Mouse (Mus musculus) forebrain, embryonic 16.5 days (tissue): ENCODE results near the gene Insrr. TPM values are rescaled to one million over a fixed set of nuclear protein-coding genes. Genes with fewer than 3 reads are reported as not detected.

Experiments used
- ATAC-seq: fragments of 200-750 bp; cut with Nextera tagmentation; 2 replicates; pipeline ENCODE4 v1.8.0; 2017; ENCODE audit warnings: mild to moderate bottlenecking, moderate library complexity
- H3K27ac ChIP-seq: fragments of 300-500 bp; sonication (generic); 2 replicates; pipeline ENCODE4 v1.5.1; 2014; ENCODE audit warnings: low read length, control low read depth
- H3K27me3 ChIP-seq: fragments of 300-500 bp; sonication (generic); replicated peaks from 2 replicates; pipeline ENCODE4 v1.6.1; 2014; ENCODE audit warnings: low read length; ENCODE audit not compliant: control insufficient read depth, insufficient read depth
- H3K36me3 ChIP-seq: fragments of 300-500 bp; sonication (generic); 2 replicates; pipeline ENCODE4 v1.6.1; 2014; ENCODE audit not compliant: control insufficient read depth, insufficient read depth
- H3K4me1 ChIP-seq: fragments of 300-500 bp; sonication (generic); replicated peaks from 2 replicates; pipeline ENCODE4 v1.6.1; 2014; ENCODE audit warnings: low read length; ENCODE audit not compliant: control insufficient read depth, insufficient read depth
- H3K4me2 ChIP-seq: fragments of 300-500 bp; sonication (generic); 2 replicates; pipeline ENCODE4 v1.6.1; 2014; ENCODE audit warnings: mild to moderate bottlenecking, low read length, control low read depth
- H3K4me3 ChIP-seq: fragments of 300-500 bp; sonication (generic); replicated peaks from 2 replicates; pipeline ENCODE4 v1.5.1; 2014; ENCODE audit warnings: mild to moderate bottlenecking, low read length, control low read depth
- H3K9ac ChIP-seq: fragments of 300-500 bp; sonication (generic); replicated peaks from 2 replicates; pipeline ENCODE4 v1.6.1; 2014; ENCODE audit warnings: low read depth, low read length, control low read depth
- H3K9me3 ChIP-seq: fragments of 300-500 bp; sonication (generic); 2 replicates; pipeline ENCODE4 v1.6.1; 2016; ENCODE audit warnings: low read length; ENCODE audit not compliant: control insufficient read depth
- WGBS: fragments of 180-500 bp; shearing (Covaris S2); extraction: QIAGEN DNeasy Blood & Tissue Kit; methylation state at CpG from one replicate; pipeline ENCODE4 v1.1.7; 2014; 5-methylcytosine and 5-hydroxymethylcytosine counted together
- polyA plus RNA-seq: library from polyadenylated mRNA; unstranded; fragments of >200 nt; fragmentation: Nextera tagmentation; extraction: Ambion mirVana; gene quantifications from 2 replicates; pipeline ENCODE4 v1.2.1, GENCODE M21; 2015

Gene Insrr
- polyA plus RNA-seq, result 0.52 and 0.57 TPM in 2 replicates

- no peak for ATAC-seq
- 0 out of 2 replicates have a peak within 1 kb of the TSS, but pooled peaks have one; percentile 30 for H3K9ac ChIP-seq
- no peak within 1 kb of the TSS for H3K27ac ChIP-seq
- H3K4me3 ChIP-seq, result peak within 1 kb of the TSS; percentile 33
- H3K36me3 ChIP-seq, result no peaks in the 10 kb centered on the region
- H3K4me1 ChIP-seq, result peaks cover 13% of the 10 kb centered on the region
- peaks cover 63% of the 10 kb centered on the region for H3K27me3 ChIP-seq
- H3K4me2 ChIP-seq, result peak within 1 kb of the TSS; percentile 51
- no peaks in the 10 kb centered on the region for H3K9me3 ChIP-seq
- 0% methylated on average over 29 of the region's 29 CpGs for WGBS
Measured at GRCm38 (mm10) chr3:87796736-87797334, at the start of gene Insrr. Gene Insrr (plus strand): TSS chr3:87796951.

GRCm38 (mm10) chr3:87748431-87748830 is 48.3 kb upstream of the Insrr start, which contains the start of gene Lrrc71:
Gene Lrrc71 (minus strand): TSS chr3:87748625.
- Histone ChIP-seq H3K4me1 (peaks cover 6% of the 10 kb centered on the region; the same call in 1 of the 2 replicates), H3K27ac (no peak within 1 kb of the TSS), H3K9ac (no peak within 1 kb of the TSS), H3K9me3 (no peaks in the 10 kb centered on the region), H3K4me2 (no peak within 1 kb of the TSS), H3K4me3 (no peak within 1 kb of the TSS), H3K27me3 (no peaks in the 10 kb centered on the region), H3K36me3 (no peaks in the 10 kb centered on the region)
- WGBS, result 46% methylated on average over 13 of the region's 13 CpGs
- ATAC-seq, result 0 out of 2 replicates have a peak, but pooled peaks have one; percentile 37

GRCm38 (mm10) chr3:87749036-87749435 is 47.7 kb upstream of the Insrr start:
- ATAC-seq, result no peak
- no peak overlapping the region for H3K4me3 ChIP-seq
- no peaks in the 10 kb centered on the region for H3K36me3 ChIP-seq
- WGBS, result 21% methylated on average over 5 of the region's 5 CpGs
- H3K4me2 ChIP-seq, result no peak overlapping the region
- no peak overlapping the region for H3K27ac ChIP-seq
- peaks cover 6% of the 10 kb centered on the region; the same call in 1 of the 2 replicates for H3K4me1 ChIP-seq
- H3K9ac ChIP-seq, result no peak overlapping the region
- H3K27me3 ChIP-seq, result no peaks in the 10 kb centered on the region
- H3K9me3 ChIP-seq, result no peaks in the 10 kb centered on the region

DNA sequence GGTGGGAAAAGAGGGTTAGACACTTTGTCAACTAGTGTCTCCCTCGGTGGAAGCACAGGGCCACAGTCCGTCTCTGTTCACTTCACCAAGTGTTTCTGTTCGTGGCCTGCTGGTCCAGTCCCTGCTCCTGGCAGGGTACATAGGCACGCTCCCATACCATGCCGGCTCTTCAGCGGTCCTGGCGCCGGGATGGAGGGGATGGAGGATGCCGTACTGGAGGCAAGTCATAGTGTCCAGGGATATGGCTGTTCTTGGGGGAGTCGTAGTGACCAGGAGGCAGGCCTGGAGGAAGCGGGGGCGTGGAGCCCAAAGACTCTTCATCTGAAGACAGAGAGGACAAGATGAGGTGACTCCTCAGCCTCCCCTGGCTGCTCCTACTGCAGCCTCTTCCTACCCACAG is 46.8 kb upstream of the Insrr start:
- Histone ChIP-seq H3K4me2 (no peak overlapping the region), H3K9me3 (no peaks in the 10 kb centered on the region), H3K4me3 (no peak overlapping the region), H3K36me3 (no peaks in the 10 kb centered on the region), H3K4me1 (peaks cover 6% of the 10 kb centered on the region; the same call in 1 of the 2 replicates), H3K9ac (no peak overlapping the region), H3K27ac (no peak overlapping the region), H3K27me3 (0 out of 2 replicates have a peak, but pooled peaks cover 2% of the 10 kb centered on the region)
- WGBS, result 89% methylated on average over 12 of the region's 12 CpGs
- no peak for ATAC-seq

DNA sequence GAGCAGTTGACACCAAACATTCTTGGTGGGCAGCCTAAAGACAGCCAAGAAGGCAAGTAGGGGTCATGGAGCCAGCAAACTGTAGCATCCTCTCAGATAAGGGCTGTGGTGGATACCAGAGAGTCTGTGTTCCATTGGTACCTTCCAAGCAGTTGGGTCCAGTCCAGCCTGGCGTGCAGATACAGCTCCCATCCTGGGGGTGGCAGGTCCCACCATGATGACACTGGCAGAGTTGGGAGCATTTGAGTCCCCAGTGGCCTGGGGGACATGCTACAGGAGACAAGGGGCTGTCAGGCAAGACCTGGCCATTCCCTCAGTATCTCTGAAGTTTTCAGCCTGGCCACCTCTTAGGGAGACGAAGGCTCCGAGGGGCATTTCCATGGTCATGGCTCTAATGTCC is 44.2 kb upstream of the Insrr start:
- 92% methylated on average over 3 of the region's 3 CpGs for WGBS
- ATAC-seq, result no peak
- no peaks in the 10 kb centered on the region for H3K36me3 ChIP-seq

DNA sequence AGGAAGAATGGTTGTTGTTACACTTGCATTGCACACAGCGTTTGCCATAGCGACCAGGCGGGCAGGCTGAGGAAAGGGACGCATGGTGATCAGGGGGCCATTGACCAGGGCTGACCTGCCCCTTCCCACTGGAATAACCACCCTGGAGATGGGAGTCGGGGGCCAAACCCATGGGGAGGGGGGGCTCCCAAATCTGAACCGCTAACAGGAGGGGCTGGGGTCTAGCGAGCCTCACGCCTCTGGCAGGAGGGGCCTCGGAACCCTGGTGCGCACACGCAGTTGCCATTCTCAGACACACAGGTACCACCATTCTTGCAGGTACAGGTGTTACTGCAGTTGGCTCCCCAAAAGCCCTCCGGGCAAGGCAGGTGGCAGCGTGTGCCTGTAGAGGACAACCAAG is 42.9 kb upstream of the Insrr start:
- H3K9ac ChIP-seq, result no peak overlapping the region
- no peak overlapping the region for H3K27ac ChIP-seq
- no peaks in the 10 kb centered on the region for H3K9me3 ChIP-seq
- no peak overlapping the region for H3K4me3 ChIP-seq
- no peak for ATAC-seq
- 83% methylated on average over 13 of the region's 13 CpGs for WGBS
- H3K4me1 ChIP-seq, result peaks cover 7% of the 10 kb centered on the region; the same call in 1 of the 2 replicates
- 0 out of 2 replicates have a peak, but pooled peaks cover 2% of the 10 kb centered on the region for H3K27me3 ChIP-seq
- no peak overlapping the region for H3K4me2 ChIP-seq
- H3K36me3 ChIP-seq, result no peaks in the 10 kb centered on the region

More for the DNA sequence above, 44.2 kb upstream of the Insrr start:
- Histone ChIP-seq H3K4me2 (no peak overlapping the region), H3K4me1 (peaks cover 7% of the 10 kb centered on the region; the same call in 1 of the 2 replicates), H3K9me3 (no peaks in the 10 kb centered on the region), H3K27me3 (0 out of 2 replicates have a peak, but pooled peaks cover 2% of the 10 kb centered on the region), H3K4me3 (no peak overlapping the region), H3K9ac (no peak overlapping the region), H3K27ac (no peak overlapping the region)

DNA sequence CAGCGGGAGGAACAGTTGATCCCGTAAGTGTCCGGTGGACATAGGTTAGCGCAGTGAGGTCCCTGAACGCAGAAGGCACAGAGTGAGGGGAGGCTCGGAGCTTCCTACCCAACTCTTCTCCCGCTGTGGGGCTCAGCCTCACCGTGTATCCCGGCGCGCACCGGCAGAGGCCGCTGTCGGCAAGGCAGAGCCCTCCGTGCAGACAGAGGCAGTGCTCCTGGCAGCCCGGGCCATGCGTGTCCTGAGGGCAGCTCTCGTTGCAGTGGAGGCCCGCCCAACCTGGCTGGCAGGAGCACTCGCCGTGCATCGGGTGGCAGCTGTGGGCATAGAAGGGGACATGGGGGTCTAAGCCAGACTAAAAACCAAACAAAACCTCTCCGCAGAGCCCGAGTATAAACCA is 40.8 kb upstream of the Insrr start:
- peaks cover 7% of the 10 kb centered on the region; the same call in 1 of the 2 replicates for H3K4me1 ChIP-seq
- ATAC-seq, result peak; percentile 94
- peak overlapping the region; percentile 40 for H3K4me3 ChIP-seq
- peak overlapping the region; percentile 58 for H3K9ac ChIP-seq
- WGBS, result 3% methylated on average over 24 of the region's 24 CpGs
- H3K27ac ChIP-seq, result no peak overlapping the region
- no peaks in the 10 kb centered on the region for H3K36me3 ChIP-seq
- H3K9me3 ChIP-seq, result no peaks in the 10 kb centered on the region
- 0 out of 2 replicates have a peak, but pooled peaks cover 2% of the 10 kb centered on the region for H3K27me3 ChIP-seq
- peak overlapping the region; percentile 61 for H3K4me2 ChIP-seq

DNA sequence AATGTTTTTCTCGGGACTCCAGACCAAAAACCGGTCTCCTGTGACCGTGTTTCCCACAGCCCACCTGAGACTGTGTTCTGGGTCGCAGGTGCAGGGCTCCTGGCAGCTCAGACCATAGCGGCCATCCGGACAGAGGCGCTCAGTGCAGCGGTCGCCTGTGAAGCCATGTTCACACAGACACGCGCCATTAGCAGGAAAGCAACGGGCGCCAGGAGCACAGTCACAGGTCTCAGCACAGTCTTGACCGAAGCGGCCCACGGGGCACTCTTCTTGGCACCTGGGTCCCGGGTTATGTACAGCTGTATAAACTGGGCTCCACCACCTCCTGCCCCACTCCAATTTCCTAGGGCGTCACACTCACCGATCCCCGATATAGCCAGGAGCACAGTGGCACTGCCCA is 40.3 kb upstream of the Insrr start:
- ATAC-seq, result 0 out of 2 replicates have a peak, but pooled peaks have one; percentile 5
- peak overlapping the region; percentile 58 for H3K9ac ChIP-seq

GRCm38 (mm10) chr3:87758641-87759040 is 38.1 kb upstream of the Insrr start:
- H3K4me3 ChIP-seq, result no peak overlapping the region
- H3K4me1 ChIP-seq, result peaks cover 7% of the 10 kb centered on the region; the same call in 1 of the 2 replicates
- H3K9me3 ChIP-seq, result no peaks in the 10 kb centered on the region
- no peak for ATAC-seq
- H3K9ac ChIP-seq, result no peak overlapping the region
- 55% methylated on average over 4 of the region's 5 CpGs for WGBS
- no peaks in the 10 kb centered on the region for H3K36me3 ChIP-seq
- H3K27ac ChIP-seq, result no peak overlapping the region
- H3K27me3 ChIP-seq, result 0 out of 2 replicates have a peak, but pooled peaks cover 2% of the 10 kb centered on the region
- no peak overlapping the region for H3K4me2 ChIP-seq

More for the DNA sequence above, 40.3 kb upstream of the Insrr start:
- no peaks in the 10 kb centered on the region for H3K9me3 ChIP-seq
- H3K4me1 ChIP-seq, result peaks cover 7% of the 10 kb centered on the region; the same call in 1 of the 2 replicates
- H3K4me3 ChIP-seq, result no peak overlapping the region; the same call in 1 of the 2 replicates
- H3K4me2 ChIP-seq, result peak overlapping the region; percentile 61
- no peaks in the 10 kb centered on the region for H3K36me3 ChIP-seq
- 52% methylated on average over 20 of the region's 20 CpGs for WGBS
- H3K27ac ChIP-seq, result no peak overlapping the region
- H3K27me3 ChIP-seq, result 0 out of 2 replicates have a peak, but pooled peaks cover 2% of the 10 kb centered on the region
